Mouse (Mus musculus): ENCODE results near the gene Shmt2.
A peak's percentile ranks its signal among the peaks of the same experiment; 100 is the strongest.

Shmt2 gene

GRCm38 (mm10) chr10:127534036-127534928 is 12.0 kb upstream of the Shmt2 start, which contains the start of gene Nxph4:
Nxph4 (minus strand) TSS chr10:127534559.
- no peak for DNase-seq (ENCODE audit: low spot score)

- DNase-seq (ENCODE audit: low spot score): no peak
Observed at GRCm38 (mm10) chr10:127531548-127531947, 9.3 kb upstream of the Shmt2 start.

GRCm38 (mm10) chr10:127530945-127531344 is 8.7 kb upstream of the Shmt2 start:
- no peak for DNase-seq (ENCODE audit: low spot score)

GRCm38 (mm10) chr10:127527481-127527880 is 5.2 kb upstream of the Shmt2 start:
- DNase-seq (ENCODE audit: low spot score): no peak

- peak; percentile 79 for DNase-seq (ENCODE audit: low spot score)
Observed at GRCm38 (mm10) chr10:127526681-127527080, 4.4 kb upstream of the Shmt2 start.

- no peak for DNase-seq (ENCODE audit: low spot score)
Observed at GRCm38 (mm10) chr10:127526048-127526447, 3.8 kb upstream of the Shmt2 start.

- DNase-seq (ENCODE audit: low spot score): no peak
Observed at GRCm38 (mm10) chr10:127524646-127525255, 2.5 kb upstream of the Shmt2 start.

GRCm38 (mm10) chr10:127521611-127522080 is 598 bp downstream of the Shmt2 start:
- DNase-seq (ENCODE audit: low spot score): no peak

GRCm38 (mm10) chr10:127520714-127521357 is 1.4 kb downstream of the Shmt2 start:
- DNase-seq (ENCODE audit: low spot score): no peak

GRCm38 (mm10) chr10:127519903-127520713 is 2.1 kb downstream of the Shmt2 start:
- no peak for DNase-seq (ENCODE audit: low spot score)

- no peak for DNase-seq (ENCODE audit: low spot score)
Observed at GRCm38 (mm10) chr10:127519041-127519701, 3.1 kb downstream of the Shmt2 start.

GRCm38 (mm10) chr10:127517941-127518340 is 4.3 kb downstream of the Shmt2 start:
- no peak for DNase-seq (ENCODE audit: low spot score)

GRCm38 (mm10) chr10:127516576-127517260 is 5.5 kb downstream of the Shmt2 start:
- DNase-seq (ENCODE audit: low spot score): peak; percentile 74

- no peak for DNase-seq (ENCODE audit: low spot score)
Observed at GRCm38 (mm10) chr10:127515983-127516459, 6.2 kb downstream of the Shmt2 start.

GRCm38 (mm10) chr10:127515271-127515982 is 6.8 kb downstream of the Shmt2 start:
- DNase-seq (ENCODE audit: low spot score): peak; percentile 73

- DNase-seq (ENCODE audit: low spot score): no peak
Observed at GRCm38 (mm10) chr10:127514764-127515163, 7.5 kb downstream of the Shmt2 start, which contains the start of gene Ndufa4l2. Ndufa4l2 (plus strand) TSS chr10:127514967.

GRCm38 (mm10) chr10:127514111-127514698 is 8.0 kb downstream of the Shmt2 start:
- DNase-seq (ENCODE audit: low spot score): no peak

- DNase-seq (ENCODE audit: low spot score): no peak
Observed at GRCm38 (mm10) chr10:127513501-127514091, 8.6 kb downstream of the Shmt2 start.

- peak; percentile 95 for DNase-seq (ENCODE audit: low spot score)
Observed at GRCm38 (mm10) chr10:127512813-127513212, 9.4 kb downstream of the Shmt2 start.

Data from embryo, embryonic 10 days (tissue).